8 mouse cellular contexts compared by ENCODE assay signal in the genomic region with DNA sequence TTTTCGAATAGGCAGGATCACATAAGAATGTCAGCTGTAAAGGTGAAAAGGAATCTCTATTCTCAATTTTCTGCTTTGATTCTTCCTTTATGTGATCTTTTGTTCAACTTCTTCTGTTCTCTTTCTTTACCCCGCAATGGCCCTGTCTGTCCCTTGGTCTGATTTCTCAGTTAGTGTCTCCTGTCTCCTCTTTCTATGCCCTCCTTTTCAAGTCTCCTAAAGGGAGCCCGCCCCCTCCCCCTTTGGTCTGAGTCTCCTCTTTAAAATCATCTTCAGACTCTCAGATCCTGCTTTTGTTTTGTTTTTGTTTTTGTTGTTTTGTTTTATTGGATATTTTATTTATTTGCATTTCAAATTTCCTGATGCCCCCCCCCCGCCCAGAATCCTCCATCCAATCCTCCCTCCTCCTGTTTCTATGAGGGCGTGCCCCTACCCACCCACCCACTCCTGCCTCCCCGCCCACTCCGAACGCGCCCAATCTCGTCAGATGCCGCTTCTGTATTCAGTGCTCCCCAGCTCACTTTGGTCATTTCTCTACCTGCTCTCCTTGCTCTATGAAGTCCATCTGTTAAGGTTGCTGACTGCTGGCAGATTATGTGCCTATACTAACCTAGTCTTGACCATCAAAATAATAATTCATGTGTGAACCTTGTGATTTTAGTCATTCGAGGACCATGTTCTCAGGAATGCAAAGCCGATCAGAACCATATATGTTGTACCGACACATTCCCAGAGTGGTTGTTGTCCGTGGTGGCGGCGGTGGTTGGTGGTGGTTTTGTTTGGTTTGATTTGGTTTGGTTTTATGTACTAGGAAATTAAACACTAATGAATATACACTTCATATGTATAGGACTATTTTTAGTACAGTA.
DNase-seq lines count a peak whose midpoint lies in the region; ATAC-seq and TF ChIP-seq lines count a peak whose summit lies in the region.

No protein-coding gene starts in this region.

- H3K4me2 ChIP-seq in heart, postnatal 0 days (ENCODE audit: low read depth, low read length), result peak overlapping the region; percentile 43
- peak overlapping the region; percentile 39 for H3K4me2 ChIP-seq in forebrain, embryonic 15.5 days (replicated peaks)
- peak overlapping the region; percentile 47 for H3K4me2 ChIP-seq in midbrain, embryonic 12.5 days (replicated peaks)

- TF ChIP-seq EP300 in heart, postnatal 0 days (IDR thresholded peaks at IDR 0.05; ENCODE audit: low read depth), result no peak

- no peak overlapping the region for H3K27ac ChIP-seq in heart, postnatal 0 days (ENCODE audit: low read depth)
- H3K27ac ChIP-seq in forebrain, embryonic 15.5 days (replicated peaks), result no peak overlapping the region
- H3K27ac ChIP-seq in midbrain, embryonic 12.5 days (replicated peaks), result no peak overlapping the region

- TF ChIP-seq CTCF in heart, postnatal 0 days (IDR thresholded peaks at IDR 0.05; ENCODE audit: low read depth), result no peak

- ATAC-seq in heart, postnatal 0 days (ENCODE audit: insufficient read depth, low read depth), result no peak
- peak; percentile 85 for ATAC-seq in forebrain, embryonic 15.5 days (replicated peaks)
- ATAC-seq in midbrain, embryonic 12.5 days (ENCODE audit: low FRiP score, low read depth), result peak; percentile 80

- DNase-seq in heart, postnatal 0 days (ENCODE audit: low spot score), result no peak
- no peak for DNase-seq in heart, adult 8-10 months (ENCODE audit: low spot score)
- DNase-seq in cerebellum, postnatal 10 days, result peak; percentile 17 to 33
- no peak for DNase-seq in urinary bladder, postnatal 36 days (ENCODE audit: low spot score in 2 of 2)
- no peak for DNase-seq in frontal cortex, postnatal 14 days (ENCODE audit: low spot score in 2 of 2)
- no peak for DNase-seq in c-Kit-positive CD71-positive TER-119-positive erythroid progenitor cells, embryonic 14.5 days (ENCODE audit: low spot score)

- no peaks in the 10 kb centered on the region for H3K4me1 ChIP-seq in heart, postnatal 0 days (ENCODE audit: control insufficient read depth, insufficient read depth)
- H3K4me1 ChIP-seq in forebrain, embryonic 15.5 days, result no peaks in the 10 kb centered on the region
- H3K4me1 ChIP-seq in midbrain, embryonic 12.5 days, result no peaks in the 10 kb centered on the region

- no peaks in the 10 kb centered on the region for H3K36me3 ChIP-seq in heart, postnatal 0 days (replicated peaks; ENCODE audit: control insufficient read depth, insufficient read depth, low read length)
- no peaks in the 10 kb centered on the region for H3K36me3 ChIP-seq in forebrain, embryonic 15.5 days
- H3K36me3 ChIP-seq in midbrain, embryonic 12.5 days, result no peaks in the 10 kb centered on the region

- no peak overlapping the region for H3K9ac ChIP-seq in heart, postnatal 0 days (replicated peaks; ENCODE audit: low read depth, low read length)
- no peak overlapping the region for H3K9ac ChIP-seq in forebrain, embryonic 15.5 days (replicated peaks)
- H3K9ac ChIP-seq in midbrain, embryonic 12.5 days (replicated peaks), result no peak overlapping the region

- 40% methylated on average over 17 of the region's 17 CpGs for WGBS in heart, postnatal 0 days
- WGBS in forebrain, embryonic 15.5 days, result 33% methylated on average over 16 of the region's 17 CpGs
- 28% methylated on average over 17 of the region's 17 CpGs for WGBS in midbrain, embryonic 12.5 days

- no peaks in the 10 kb centered on the region for H3K9me3 ChIP-seq in heart, postnatal 0 days (replicated peaks; ENCODE audit: control insufficient read depth, low read length)
- H3K9me3 ChIP-seq in forebrain, embryonic 15.5 days, result no peaks in the 10 kb centered on the region
- H3K9me3 ChIP-seq in midbrain, embryonic 12.5 days, result no peaks in the 10 kb centered on the region

- H3K27me3 ChIP-seq in heart, postnatal 0 days (ENCODE audit: control insufficient read depth, insufficient read depth, low read length), result no peaks in the 10 kb centered on the region
- no peaks in the 10 kb centered on the region for H3K27me3 ChIP-seq in forebrain, embryonic 15.5 days
- no peaks in the 10 kb centered on the region for H3K27me3 ChIP-seq in midbrain, embryonic 12.5 days

- H3K4me3 ChIP-seq in heart, postnatal 0 days (ENCODE audit: low read depth, low read length), result no peak overlapping the region
- H3K4me3 ChIP-seq in forebrain, embryonic 15.5 days, result peak overlapping the region; percentile 25
- H3K4me3 ChIP-seq in midbrain, embryonic 12.5 days, result peak overlapping the region; percentile 31

Comparison
In these comparisons a context has a peak if more than half of its experiments do, and no peak if none do; other contexts are left out.
1. DNase-seq: peak in cerebellum, postnatal 10 days (2 of 2); none in heart, postnatal 0 days (single experiment), heart, adult 8-10 months (single experiment), urinary bladder, postnatal 36 days (0 of 2), frontal cortex, postnatal 14 days (0 of 2) and c-Kit-positive CD71-positive TER-119-positive erythroid progenitor cells, embryonic 14.5 days (single experiment).
2. Peak in every context shown above with its lines, with median percentiles within 50 percentile points of each other: H3K4me2 ChIP-seq.